Mouse (Mus musculus) testis, adult 2 months (tissue): ENCODE measurements around the gene Cenpm.
A peak's percentile ranks its signal among the peaks of the same experiment; 100 is the strongest.

Experiments
- CTCF ChIP-seq: fragments of 200-500 bp; IDR thresholded peaks from 2 replicates; pipeline ENCODE4 v1.5.1; 2012; ENCODE audit warnings: low read depth, mild to moderate bottlenecking, inconsistent platforms, low read length, moderate library complexity; ENCODE audit not compliant: control insufficient read depth, insufficient read depth, insufficient replicate concordance
- POLR2A ChIP-seq: fragments of 200-500 bp; IDR thresholded peaks from 2 replicates; pipeline ENCODE4 v1.6.1; 2012; ENCODE audit warnings: low read depth, mild to moderate bottlenecking, inconsistent platforms, low read length, moderate library complexity; ENCODE audit not compliant: control insufficient read depth

DNA sequence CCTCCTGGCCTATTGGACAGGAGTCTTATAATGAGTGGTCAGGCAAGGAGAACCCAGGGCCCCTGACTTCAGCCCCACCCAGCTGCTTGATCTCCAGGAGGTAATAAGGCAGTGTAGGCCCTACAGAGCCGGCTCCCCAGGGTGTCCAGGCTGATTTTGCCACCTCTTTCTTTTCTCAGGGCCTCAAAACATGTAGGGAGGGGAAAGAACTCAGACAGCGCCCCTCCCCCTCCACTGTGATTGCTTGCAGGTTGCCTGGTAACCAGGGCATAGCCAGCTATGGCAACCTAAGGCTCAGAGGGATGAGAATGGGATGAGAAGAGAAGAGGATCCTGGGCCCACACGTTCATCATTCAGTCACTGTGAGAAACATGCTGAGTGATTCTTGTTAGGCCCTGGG is 23.6 kb upstream of the Cenpm start:
- TF ChIP-seq CTCF (no peak), POLR2A (peak; percentile 47; the same call in 1 of the 2 replicates)
